ENCODE assay signal across 9 mouse cellular contexts in the genomic region with DNA sequence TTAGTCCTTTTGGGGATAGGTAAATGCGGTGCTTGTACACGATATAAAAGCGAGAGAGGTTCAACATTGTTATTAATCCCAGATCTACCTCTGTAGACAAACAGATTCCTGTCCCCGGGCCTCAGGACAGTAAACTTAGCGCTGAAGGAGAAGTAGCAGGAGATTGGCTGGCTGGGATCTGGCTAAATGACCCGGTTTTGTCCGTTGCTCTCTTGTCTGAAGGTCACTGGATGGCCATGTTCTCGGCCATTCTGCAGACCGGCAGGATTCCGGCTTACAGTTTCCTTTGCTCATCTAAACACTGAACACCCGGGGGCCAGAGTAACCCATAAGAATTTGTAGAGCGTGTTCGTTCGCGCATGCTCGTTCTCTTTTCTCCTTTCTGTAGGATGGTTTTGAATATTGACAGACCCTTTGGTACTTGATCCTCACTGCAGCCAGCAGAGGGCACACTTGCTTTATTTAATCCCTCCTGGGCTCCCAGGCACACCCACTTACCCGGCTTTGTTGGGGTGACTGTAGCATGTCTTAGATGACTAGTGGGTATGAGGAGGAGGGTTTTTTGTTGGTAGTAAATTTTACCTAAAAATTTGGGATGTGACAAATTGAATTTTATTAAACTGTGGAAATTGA. TPM values are rescaled to one million over a fixed set of nuclear protein-coding genes. Genes with fewer than 3 reads are reported as not detected.
DNase-seq lines count a peak whose midpoint lies in the region; ATAC-seq and TF ChIP-seq lines count a peak whose summit lies in the region.
"Had no signal": no experiment of that assay in that cellular context is flagged by ENCODE, and none has a peak within 500 bp of the region (broad histone marks: within the 10 kb centered on the region; RNA-seq: fewer than 3 reads in every experiment).

No protein-coding gene starts in this region.

- H3K27ac ChIP-seq in forebrain, embryonic 15.5 days (replicated peaks) = no peak overlapping the region
- no peak overlapping the region for H3K27ac ChIP-seq in liver, postnatal 0 days (ENCODE audit: low read depth)
- no peak overlapping the region for H3K27ac ChIP-seq in neural tube, embryonic 13.5 days (replicated peaks)
- H3K27ac ChIP-seq in stomach, postnatal 0 days (replicated peaks) = no peak overlapping the region

- H3K4me3 ChIP-seq in E14TG2a.4 (replicated peaks; ENCODE audit: low read length) = peak overlapping the region; percentile 46; the same call in 1 of the 2 replicates
- peak overlapping the region; percentile 32 for H3K4me3 ChIP-seq in forebrain, embryonic 15.5 days
- H3K4me3 ChIP-seq in liver, postnatal 0 days (ENCODE audit: low read depth, low read length) = no peak overlapping the region
- peak overlapping the region; percentile 30 for H3K4me3 ChIP-seq in neural tube, embryonic 13.5 days
- H3K4me3 ChIP-seq in stomach, postnatal 0 days (ENCODE audit: low read depth, low read length) = peak overlapping the region; percentile 6; the same call in 1 of the 2 replicates
- H3K4me3 ChIP-seq: erythroblast, embryonic 14.5 days had no signal

- H3K27me3 ChIP-seq in E14TG2a.4 (ENCODE audit: insufficient read depth, low read length) = no peaks in the 10 kb centered on the region
- no peaks in the 10 kb centered on the region for H3K27me3 ChIP-seq in forebrain, embryonic 15.5 days
- H3K27me3 ChIP-seq in liver, postnatal 0 days (ENCODE audit: insufficient read depth, low read length) = no peaks in the 10 kb centered on the region
- no peaks in the 10 kb centered on the region for H3K27me3 ChIP-seq in neural tube, embryonic 13.5 days
- no peaks in the 10 kb centered on the region for H3K27me3 ChIP-seq in stomach, postnatal 0 days (ENCODE audit: control insufficient read depth, insufficient read depth, low read length)

- WGBS in forebrain, embryonic 15.5 days = 17% methylated on average over 17 of the region's 17 CpGs
- 16% methylated on average over 17 of the region's 17 CpGs for WGBS in liver, postnatal 0 days (ENCODE audit: insufficient replicate concordance)
- WGBS in neural tube, embryonic 13.5 days = 16% methylated on average over 17 of the region's 17 CpGs
- WGBS in stomach, postnatal 0 days = 18% methylated on average over 17 of the region's 17 CpGs

- H3K4me1 ChIP-seq in E14TG2a.4 (replicated peaks; ENCODE audit: low read depth, low read length) = peaks cover 55% of the 10 kb centered on the region
- peaks cover 32% of the 10 kb centered on the region for H3K4me1 ChIP-seq in forebrain, embryonic 15.5 days
- H3K4me1 ChIP-seq in liver, postnatal 0 days (ENCODE audit: insufficient read depth) = peaks cover 6% of the 10 kb centered on the region; the same call in 1 of the 2 replicates
- peaks cover 39% of the 10 kb centered on the region for H3K4me1 ChIP-seq in neural tube, embryonic 13.5 days (replicated peaks)
- no peaks in the 10 kb centered on the region for H3K4me1 ChIP-seq in stomach, postnatal 0 days (replicated peaks; ENCODE audit: control insufficient read depth, insufficient read depth)

- DNase-seq in heart, postnatal 25 days (ENCODE audit: low spot score) = peak; percentile 48
- DNase-seq in layer of hippocampus, adult 11-12 months (ENCODE audit: low spot score) = peak; percentile 88
- DNase-seq in liver, postnatal 0 days = peak; percentile 86
- DNase-seq in stomach, postnatal 0 days (ENCODE audit: low spot score) = peak; percentile 87

- peak; percentile 81 for ATAC-seq in cerebellum, adult (ENCODE audit: insufficient number of reproducible peaks, low FRiP score, low TSS enrichment)
- ATAC-seq in forebrain, embryonic 15.5 days (replicated peaks) = peak; percentile 66
- ATAC-seq in liver, postnatal 0 days = peak; percentile 67
- peak; percentile 65 for ATAC-seq in neural tube, embryonic 13.5 days (ENCODE audit: low read depth)
- ATAC-seq in stomach, postnatal 0 days (ENCODE audit: low FRiP score, low TSS enrichment) = peak; percentile 69; the same call in 1 of the 2 replicates

- TF ChIP-seq CTCF in E14TG2a.4 (conservative IDR thresholded peaks at IDR 0.05; ENCODE audit: low read length) = peak; percentile 47
- peak; percentile 81 for TF ChIP-seq CTCF in liver, postnatal 0 days (IDR thresholded peaks at IDR 0.05; ENCODE audit: low read depth)
- TF ChIP-seq CTCF in stomach, postnatal 0 days (IDR thresholded peaks at IDR 0.05; ENCODE audit: low read depth) = peak; percentile 89

- no peaks in the 10 kb centered on the region for H3K36me3 ChIP-seq in E14TG2a.4 (ENCODE audit: insufficient read depth, low read length)
- no peaks in the 10 kb centered on the region for H3K36me3 ChIP-seq in forebrain, embryonic 15.5 days
- no peaks in the 10 kb centered on the region for H3K36me3 ChIP-seq in liver, postnatal 0 days (replicated peaks; ENCODE audit: insufficient read depth, low read length)
- H3K36me3 ChIP-seq in neural tube, embryonic 13.5 days = no peaks in the 10 kb centered on the region
- no peaks in the 10 kb centered on the region for H3K36me3 ChIP-seq in stomach, postnatal 0 days (ENCODE audit: control insufficient read depth, insufficient read depth, low read length)

- intact Hi-C loops in heart, postnatal 25 days (cut with DNase I) = loop anchor here (1.0 to 10.0 kb wide), 6 partner anchors 332 to 797 kb away; no protein-coding TSS in a partner anchor

- peak overlapping the region; percentile 38 for H3K9ac ChIP-seq in forebrain, embryonic 15.5 days (replicated peaks)
- H3K9ac ChIP-seq in liver, postnatal 0 days (replicated peaks) = no peak overlapping the region
- peak overlapping the region; percentile 59 for H3K9ac ChIP-seq in neural tube, embryonic 13.5 days
- H3K9ac ChIP-seq in stomach, postnatal 0 days (ENCODE audit: low read length) = no peak overlapping the region

- peak overlapping the region; percentile 51 for H3K4me2 ChIP-seq in forebrain, embryonic 15.5 days (replicated peaks)
- H3K4me2 ChIP-seq in liver, postnatal 0 days (ENCODE audit: low read depth, low read length) = peak overlapping the region; percentile 60
- peak overlapping the region; percentile 55 for H3K4me2 ChIP-seq in neural tube, embryonic 13.5 days
- peak overlapping the region; percentile 23 for H3K4me2 ChIP-seq in stomach, postnatal 0 days (replicated peaks; ENCODE audit: low read depth)

- no peak for TF ChIP-seq EP300 in liver, postnatal 0 days (IDR thresholded peaks at IDR 0.05; ENCODE audit: low read depth)
- no peak for TF ChIP-seq EP300 in stomach, postnatal 0 days (optimal IDR thresholded peaks at IDR 0.05)

- H3K9me3 ChIP-seq in E14TG2a.4 (ENCODE audit: low read length) = peaks cover 11% of the 10 kb centered on the region
- H3K9me3 ChIP-seq in forebrain, embryonic 15.5 days = no peaks in the 10 kb centered on the region
- no peaks in the 10 kb centered on the region for H3K9me3 ChIP-seq in liver, postnatal 0 days (ENCODE audit: low read length)
- no peaks in the 10 kb centered on the region for H3K9me3 ChIP-seq in neural tube, embryonic 13.5 days
- no peaks in the 10 kb centered on the region for H3K9me3 ChIP-seq in stomach, postnatal 0 days (ENCODE audit: control insufficient read depth, low read length)

RNA-seq across cellular contexts. Expression of a gene that starts 6.0 kb away (rescaled TPM):
- 82.4 and 103 TPM in 2 replicates for polyA plus RNA-seq in forebrain, embryonic 15.5 days (2015; fragmentation: Nextera tagmentation; extraction: Ambion mirVana)
- 1 to 10 TPM; 5.6 to 6.4 TPM for total RNA-seq in heart, postnatal 25 days (2021)
- polyA plus RNA-seq in liver, postnatal 0 days (2015; fragmentation: Nextera tagmentation; extraction: Ambion mirVana) = 1.7 and 2.6 TPM in 2 replicates
- polyA plus RNA-seq in neural tube, embryonic 13.5 days (2015; fragmentation: Nextera tagmentation; extraction: Ambion mirVana) = 54.9 and 59.5 TPM in 2 replicates
- 3.3 and 3.5 TPM in 2 replicates for polyA plus RNA-seq in stomach, postnatal 0 days (2015; fragmentation: Nextera tagmentation; extraction: Ambion mirVana)

RNA-seq across cellular contexts. Expression of a gene that starts 36.7 kb away (rescaled TPM):
- 27.5 and 34.8 TPM in 2 replicates for polyA plus RNA-seq in forebrain, embryonic 15.5 days (2015; fragmentation: Nextera tagmentation; extraction: Ambion mirVana)
- total RNA-seq in heart, postnatal 25 days (2021) = 10 to 100 TPM; 20.8 to 23.2 TPM
- polyA plus RNA-seq in liver, postnatal 0 days (2015; fragmentation: Nextera tagmentation; extraction: Ambion mirVana) = 21.2 and 22.0 TPM in 2 replicates
- 42.7 and 44.7 TPM in 2 replicates for polyA plus RNA-seq in neural tube, embryonic 13.5 days (2015; fragmentation: Nextera tagmentation; extraction: Ambion mirVana)
- 27.0 and 28.7 TPM in 2 replicates for polyA plus RNA-seq in stomach, postnatal 0 days (2015; fragmentation: Nextera tagmentation; extraction: Ambion mirVana)

Comparison
In these comparisons a context has a peak if more than half of its experiments do, and no peak if none do; other contexts are left out.
1. H3K9ac ChIP-seq: peak in forebrain, embryonic 15.5 days (single experiment) and neural tube, embryonic 13.5 days (single experiment); none in liver, postnatal 0 days (single experiment) and stomach, postnatal 0 days (single experiment).
2. RNA of a gene that starts 6.0 kb away (polyA plus RNA-seq): 82.4 to 103 TPM in forebrain, embryonic 15.5 days and 54.9 to 59.5 TPM in neural tube, embryonic 13.5 days; 3.3 to 3.5 TPM in stomach, postnatal 0 days and 1.7 to 2.6 TPM in liver, postnatal 0 days; every median in the first group is over 10 times any median in the second.
3. Peak in every context shown above with its lines, with median percentiles within 50 percentile points of each other: CTCF ChIP-seq, ATAC-seq, H3K4me2 ChIP-seq and DNase-seq.